Mouse (Mus musculus) MEL-GATA-1-ER (cell line): ENCODE results near the gene Armc8.
"Not testable (repeated sequence)": the region's sequence is repeated elsewhere in the genome, so short reads cannot be mapped to it uniquely, and the experiment has no call there.

Experiments used
- DNase-seq: peaks from one replicate; pipeline ENCODE4 v3.0.0-alpha.2; 2012; ENCODE audit warnings: low read depth; ENCODE audit errors: extremely low read depth

Armc8 gene

DNA sequence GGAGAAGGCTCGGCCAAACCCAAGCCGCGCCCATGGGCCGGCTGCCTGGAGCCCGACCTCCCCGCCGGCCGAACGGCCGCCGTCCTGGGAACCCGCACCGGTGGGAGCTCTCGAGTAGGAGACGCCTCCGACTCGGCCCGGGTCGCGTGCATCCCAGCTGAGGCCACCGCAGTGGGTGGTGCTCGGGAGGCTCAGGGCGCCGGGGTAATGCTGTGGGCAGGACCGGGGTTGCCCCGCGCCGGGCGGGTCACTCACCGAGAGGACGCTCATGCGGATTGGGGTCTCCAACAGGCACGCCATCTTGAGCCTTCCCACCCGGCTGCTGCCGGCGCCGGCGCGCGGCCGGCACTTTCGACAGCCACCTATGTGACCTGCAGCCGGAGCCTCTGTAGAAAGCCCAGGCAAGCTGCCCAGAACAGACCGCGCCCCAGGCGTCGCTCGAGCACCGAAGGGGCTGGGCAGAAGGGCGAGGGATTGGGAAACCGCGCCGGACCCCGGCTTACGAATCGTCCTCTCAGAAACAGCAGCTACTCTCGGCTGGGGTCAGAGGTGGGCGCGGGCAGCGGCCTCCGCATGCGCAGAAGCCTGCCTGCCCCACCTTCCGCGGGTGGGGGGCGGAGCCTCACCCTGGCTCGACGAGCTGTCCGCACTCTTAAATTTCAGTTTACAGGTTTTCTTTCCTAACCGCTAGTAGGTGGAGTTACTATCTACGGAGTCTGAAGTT is at the start of gene Armc8:
Gene Armc8, minus strand, starts transcription at position 553 of the 724 bp plus-strand sequence.
- peak; percentile 84 for DNase-seq

DNA sequence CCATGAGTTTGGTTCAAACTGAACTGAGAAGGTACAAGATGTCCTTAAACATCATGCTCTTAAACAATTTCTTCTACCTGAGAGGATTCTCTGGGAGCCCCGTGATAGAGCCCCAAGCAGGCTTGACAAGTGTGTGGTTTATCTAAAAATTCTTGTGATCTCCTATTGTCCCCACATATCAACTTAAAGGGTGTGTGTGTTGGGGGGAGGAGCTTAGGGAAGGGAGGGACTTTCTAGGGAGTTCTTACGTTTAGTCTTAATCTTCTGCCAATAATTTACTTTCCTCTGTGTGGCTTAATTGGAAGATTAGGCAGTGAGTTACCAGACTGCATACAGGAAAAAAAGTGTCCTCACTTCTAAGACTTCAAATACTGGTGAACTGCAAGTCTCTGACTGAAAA is 43.5 kb upstream of the Armc8 start, which contains the start of gene A4gnt:
Gene A4gnt, plus strand, starts transcription at position 301 of the 400 bp plus-strand sequence.
- DNase-seq = no peak

- no peak for DNase-seq
Measured at GRCm38 (mm10) chr9:99603566-99603965, 34.9 kb upstream of the Armc8 start.

GRCm38 (mm10) chr9:99599127-99599526 is 30.4 kb upstream of the Armc8 start:
- DNase-seq = not testable (repeated sequence)

- no peak for DNase-seq
Measured at GRCm38 (mm10) chr9:99591144-99591543, 22.4 kb upstream of the Armc8 start.

- no peak for DNase-seq
Measured at GRCm38 (mm10) chr9:99587505-99588202, 19.0 kb upstream of the Armc8 start.

DNA sequence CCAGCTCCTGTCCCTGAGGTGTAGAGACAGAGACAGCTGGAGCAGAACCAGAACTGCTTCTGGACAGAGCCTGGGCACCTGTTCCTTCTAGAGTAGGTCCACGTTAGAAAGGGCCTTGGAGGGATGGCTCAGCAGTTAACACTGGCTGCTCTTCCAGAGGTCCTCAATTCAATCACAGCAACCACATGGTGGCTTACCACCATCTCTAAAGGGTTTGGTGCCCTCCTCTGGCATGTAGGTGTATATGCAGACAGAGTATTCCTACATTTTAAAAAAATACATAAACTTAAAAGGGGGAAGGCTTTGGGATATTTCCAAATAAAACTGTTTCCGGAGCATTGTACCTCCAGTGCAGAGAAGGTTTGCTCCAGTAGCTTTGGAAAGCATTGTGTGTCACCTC is 12.0 kb upstream of the Armc8 start:
- DNase-seq = no peak

DNA sequence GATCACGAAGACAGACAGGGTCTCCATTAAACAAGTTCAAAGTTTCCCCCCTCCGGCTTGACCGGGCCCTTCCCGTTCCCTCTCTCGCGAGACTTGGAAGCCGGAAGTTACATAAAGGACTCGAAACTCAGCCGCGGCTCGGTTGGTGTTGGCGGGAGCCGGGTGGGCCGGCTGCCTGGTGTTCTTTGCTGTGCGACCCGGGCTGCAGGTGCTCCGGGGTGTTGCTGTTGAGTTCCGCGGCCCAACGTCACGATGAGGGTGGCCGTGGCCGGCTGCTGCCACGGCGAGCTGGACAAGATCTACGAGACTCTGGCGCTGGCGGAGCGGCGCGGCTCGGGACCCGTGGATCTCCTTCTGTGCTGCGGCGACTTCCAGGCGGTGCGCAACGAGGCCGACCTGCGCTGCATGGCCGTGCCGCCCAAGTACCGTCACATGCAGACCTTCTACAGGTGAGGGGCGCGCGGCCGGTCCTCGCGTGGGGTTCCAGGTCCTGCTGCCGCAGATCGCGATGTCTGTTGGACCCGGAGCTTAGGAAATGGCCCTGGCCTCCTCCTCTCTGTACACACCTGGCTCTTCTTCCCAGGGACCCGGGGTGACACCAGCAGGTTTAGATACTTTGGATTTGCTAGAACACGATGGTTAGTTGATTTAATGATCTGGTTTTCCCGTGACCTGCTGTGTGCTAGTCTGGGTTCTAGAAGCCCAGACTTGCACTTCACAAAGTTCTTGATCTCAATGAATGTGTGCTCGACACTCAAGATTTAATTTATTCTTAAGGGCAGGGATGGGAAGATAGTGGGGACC is 7.2 kb upstream of the Armc8 start, which contains the start of gene Dbr1:
Gene Dbr1, plus strand, starts transcription at position 123 of the 804 bp plus-strand sequence.
- peak; percentile 78 for DNase-seq

- no peak for DNase-seq
Measured at GRCm38 (mm10) chr9:99569071-99569397, 335 bp upstream of the Armc8 start.

GRCm38 (mm10) chr9:99568023-99568346 is 714 bp downstream of the Armc8 start:
- DNase-seq = no peak

- DNase-seq = no peak
Measured at GRCm38 (mm10) chr9:99563714-99564113, 5.0 kb downstream of the Armc8 start.

DNA sequence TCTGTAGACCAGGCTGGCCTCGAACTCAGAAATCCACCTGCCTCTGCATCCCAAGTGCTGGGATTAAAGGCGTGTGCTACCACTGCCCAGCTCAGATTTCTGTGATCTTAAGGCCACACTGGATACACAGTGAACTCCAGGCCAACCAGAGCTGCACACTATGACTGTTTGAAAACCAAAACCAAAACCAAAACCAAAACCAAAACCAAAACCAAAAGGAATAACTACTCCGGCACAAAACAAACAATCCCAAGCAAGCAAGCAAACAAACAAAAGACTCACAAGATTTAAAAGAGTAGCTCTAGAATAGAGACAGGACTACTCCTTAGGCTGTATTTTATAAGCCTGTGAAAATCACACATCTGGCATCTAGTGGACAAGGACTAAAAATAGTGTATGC is 8.3 kb downstream of the Armc8 start:
- DNase-seq = no peak

- DNase-seq = no peak
Measured at GRCm38 (mm10) chr9:99559557-99559904, 9.2 kb downstream of the Armc8 start.

DNA sequence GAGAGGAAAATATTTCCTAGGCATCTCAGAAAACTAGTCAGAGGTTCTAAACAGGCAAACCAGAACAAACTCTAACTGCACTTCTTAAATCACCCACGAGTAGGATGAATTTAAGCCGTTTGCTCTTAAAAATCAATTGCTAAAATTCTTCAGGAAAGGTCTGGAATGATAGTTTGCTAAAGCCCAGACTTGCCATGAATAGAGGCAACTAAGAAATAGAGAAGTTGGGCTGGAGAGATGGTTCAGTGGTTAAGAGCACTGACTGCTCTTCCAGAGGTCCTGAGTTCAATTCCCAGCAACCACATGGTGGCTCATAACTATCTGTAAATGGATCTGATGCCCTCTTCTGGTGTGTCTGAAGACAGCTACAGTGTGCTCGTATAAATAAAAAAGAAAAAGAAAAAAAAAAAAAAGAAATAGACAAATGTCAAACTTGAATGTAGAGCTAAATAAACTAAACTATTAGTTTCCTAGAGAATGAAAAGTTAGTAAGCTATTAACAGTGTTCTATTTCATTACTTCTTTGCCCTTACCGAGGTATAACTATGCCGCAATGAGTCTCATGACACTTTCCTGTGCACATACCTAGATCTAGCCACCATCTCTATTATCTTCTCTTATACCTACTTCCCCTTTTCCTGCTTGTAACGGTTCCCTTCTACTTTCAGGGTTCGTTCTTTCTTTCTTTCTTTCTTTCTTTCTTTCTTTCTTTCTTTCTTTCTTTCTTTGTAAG is 9.7 kb downstream of the Armc8 start:
- no peak for DNase-seq

DNA sequence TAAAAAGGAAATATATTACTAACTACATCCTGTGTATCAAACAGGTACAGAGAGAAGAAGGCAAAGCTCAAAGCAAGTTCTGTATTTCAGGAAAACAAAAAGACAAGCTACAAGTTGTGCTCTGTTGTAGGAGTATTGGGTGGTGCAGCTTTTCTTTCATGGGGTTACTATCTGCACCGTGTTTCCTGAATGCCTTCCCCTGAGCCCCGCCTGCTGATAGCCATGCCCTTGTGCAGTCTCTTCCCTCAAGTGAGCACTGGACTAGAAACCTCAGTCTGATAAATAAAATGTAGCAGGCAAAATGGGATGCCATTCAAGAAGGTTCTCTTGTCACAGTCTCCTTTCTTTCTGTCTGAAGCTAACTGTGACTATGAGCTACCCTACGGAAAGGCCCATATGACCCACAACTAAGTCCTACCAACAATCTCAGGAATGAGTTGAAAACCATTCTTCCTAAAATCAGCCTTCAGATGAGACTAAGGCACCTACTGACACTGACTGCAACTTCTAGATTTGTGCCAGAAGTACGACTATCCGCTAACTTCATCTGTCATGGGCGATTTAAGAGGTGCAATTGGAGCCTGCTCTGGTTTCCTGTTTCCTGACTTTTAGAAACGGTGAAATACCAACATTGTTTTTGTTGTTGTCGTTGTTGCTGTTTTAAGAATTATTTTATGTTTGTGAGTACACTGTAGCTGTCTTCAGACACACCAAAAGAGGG is 11.0 kb downstream of the Armc8 start:
- DNase-seq = peak; percentile 76

DNA sequence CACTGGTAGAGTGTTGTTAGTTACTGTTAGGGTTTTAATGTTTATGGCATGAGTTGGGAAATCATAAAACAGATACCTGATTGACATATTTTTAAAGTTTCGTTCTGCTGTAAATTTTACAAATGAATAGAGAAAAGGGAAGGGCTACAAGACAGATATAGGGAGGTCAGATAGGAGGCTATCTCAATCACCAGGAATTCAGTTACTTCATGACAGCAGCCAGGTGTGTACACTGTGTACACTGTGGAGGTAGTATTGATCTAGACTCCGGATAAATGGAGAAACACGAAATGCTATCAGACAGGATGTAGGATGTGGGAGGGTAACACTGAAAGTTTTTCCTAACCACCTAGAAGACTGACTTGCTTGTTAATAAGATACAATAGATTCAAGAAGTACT is 13.4 kb downstream of the Armc8 start:
- DNase-seq = no peak

GRCm38 (mm10) chr9:99554052-99554451 is 14.6 kb downstream of the Armc8 start:
- no peak for DNase-seq

- DNase-seq = no peak
Measured at GRCm38 (mm10) chr9:99553049-99553448, 15.7 kb downstream of the Armc8 start.

DNA sequence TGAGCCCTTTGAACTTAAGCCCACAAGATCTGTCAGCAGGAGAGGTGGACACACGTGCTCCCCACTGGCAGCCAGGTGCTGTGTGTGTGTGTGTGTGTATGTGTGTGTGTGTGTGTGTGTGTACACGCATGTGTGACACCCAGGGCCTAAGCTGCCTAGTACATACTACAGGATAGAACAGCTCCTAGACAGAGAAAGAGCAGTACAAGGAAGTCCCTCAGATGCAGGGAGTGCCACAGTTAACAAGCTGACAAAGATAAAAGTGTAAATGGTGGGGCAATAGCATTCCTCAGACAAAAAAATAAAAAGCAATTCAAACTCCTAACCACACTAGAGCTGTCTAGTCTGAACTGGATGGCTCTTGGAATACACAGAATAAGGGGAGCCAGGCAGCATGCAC is 16.6 kb downstream of the Armc8 start:
- no peak for DNase-seq

DNA sequence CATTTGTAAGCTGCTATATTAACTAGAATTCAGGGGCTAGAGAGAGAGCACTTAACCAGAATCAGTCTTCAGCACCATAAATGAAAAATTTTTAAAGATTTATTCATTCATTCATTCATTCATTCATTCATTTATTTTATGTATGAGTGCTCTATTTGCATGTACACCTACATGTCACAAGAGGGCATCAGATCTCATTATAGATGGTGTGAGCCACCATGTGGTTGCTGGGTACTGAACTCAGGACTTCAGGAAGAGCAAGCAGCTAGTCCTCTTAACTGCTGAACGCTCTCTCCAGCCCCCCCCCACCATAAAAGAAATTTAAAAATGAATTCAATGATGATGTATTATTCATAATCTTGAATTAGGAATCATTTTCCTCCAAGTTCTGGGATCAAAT is 22.4 kb downstream of the Armc8 start:
- DNase-seq = no peak

DNA sequence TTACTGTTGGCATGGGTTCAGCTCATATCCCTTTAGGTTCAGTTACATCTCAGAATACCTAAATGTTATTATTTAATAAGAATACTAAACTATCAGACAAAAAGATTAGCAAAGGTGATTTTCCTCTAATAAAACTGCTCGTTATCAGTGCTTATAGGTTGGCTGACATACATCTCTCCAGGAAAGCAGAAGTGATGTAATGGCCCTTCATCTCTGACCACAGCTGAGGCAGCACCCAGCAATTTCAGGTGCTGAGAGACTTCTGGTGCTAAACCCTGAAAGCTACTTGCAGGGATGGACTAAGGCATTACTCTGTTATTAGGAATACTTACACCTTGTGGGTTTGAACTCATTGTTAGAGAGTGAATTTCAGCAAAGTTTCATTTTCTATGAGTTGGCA is 36.8 kb downstream of the Armc8 start:
- no peak for DNase-seq
